Mouse (Mus musculus): Measurements from ENCODE around the gene Cmtm5. TPM values are rescaled to one million over a fixed set of nuclear protein-coding genes. Genes with fewer than 3 reads are reported as not detected.

Gene Cmtm5
- total and polyA plus RNA-seq, 3 experiments, result not detected

GRCm38 (mm10) chr14:54960769-54961168, 24.7 kb downstream of the Cmtm5 start (continued):
- TF ChIP-seq CHD2 (IDR thresholded peaks at IDR 0.05; ENCODE audit: low read length) (peak; percentile 56; the same call in 1 of the 2 replicates), ELF1 (IDR thresholded peaks at IDR 0.05; ENCODE audit: low read depth, low read length) (no peak), JUND (conservative IDR thresholded peaks at IDR 0.05; ENCODE audit: low read depth, low read length) (no peak), MAX (IDR thresholded peaks at IDR 0.05; ENCODE audit: low read length) (peak; percentile 55; the same call in 1 of the 2 replicates), USF2 (conservative IDR thresholded peaks at IDR 0.05; ENCODE audit: low read depth, low read length) (no peak), SMC3 (IDR thresholded peaks at IDR 0.05; ENCODE audit: low read depth, low read length) (no peak; the same call in 1 of the 2 replicates), PAX5 (IDR thresholded peaks at IDR 0.05; ENCODE audit: low read length) (no peak), MXI1 (IDR thresholded peaks at IDR 0.05; ENCODE audit: low read depth, low read length) (no peak), ZC3H11A (IDR thresholded peaks at IDR 0.05; ENCODE audit: low read depth, low read length) (no peak), E2F4 (IDR thresholded peaks at IDR 0.05; ENCODE audit: insufficient replicate concordance, low read depth, low read length) (no peak), POLR2AphosphoS2 (IDR thresholded peaks at IDR 0.05; ENCODE audit: low read depth, low read length) (no peak)

GRCm38 (mm10) chr14:54961487-54961886, 25.4 kb downstream of the Cmtm5 start:
- Histone ChIP-seq H3K9me3 (replicated peaks; ENCODE audit: low read length) (peaks cover 2% of the 10 kb centered on the region), H3K36me3 (replicated peaks in 1 of 2; ENCODE audit: control insufficient read depth in 1 of 2, insufficient read depth in 1 of 2, low read length in 1 of 2) (no peaks in the 10 kb centered on the region), H3K27ac (ENCODE audit: insufficient read depth, low read depth) (no peak overlapping the region), H3K9ac (ENCODE audit: insufficient read depth, low read depth) (no peak overlapping the region), H3K4me3 (replicated peaks in 1 of 3; ENCODE audit: low read depth in 2 of 3, low read length in 2 of 3, poor library complexity in 1 of 3) (no peak overlapping the region), H3K4me1 (ENCODE audit: control insufficient read depth in 1 of 2, insufficient read depth in 2 of 2) (peaks cover 9 to 25% of the 10 kb centered on the region in 2 experiments), H3K4me2 (ENCODE audit: insufficient read depth, low read depth, poor library complexity, severe bottlenecking) (no peak overlapping the region), H3K27me3 (replicated peaks) (peaks cover 47% of the 10 kb centered on the region), H3K79me2 (replicated peaks; ENCODE audit: control insufficient read depth, extremely low read depth, insufficient read depth, poor library complexity, severe bottlenecking) (no peaks in the 10 kb centered on the region)
- DNase-seq (ENCODE audit: extremely low read depth), result no peak
- in situ Hi-C loops (cut with MboI; ENCODE audit: low pct_ligation_motif_present, low pct_unique_long_range_greater_than_20kb, low sequenced_read_pairs), result loop anchor here (5.0 kb wide), 1 partner anchor 36 kb away; no protein-coding TSS in a partner anchor
- dilution Hi-C loops (cut with MboI; ENCODE audit: extremely low pct_ligation_motif_present, extremely low pct_unique_long_range_greater_than_20kb, low sequenced_read_pairs), result no loop called here
- TF ChIP-seq ELF1 (IDR thresholded peaks at IDR 0.05; ENCODE audit: low read depth, low read length) (no peak), JUND (conservative IDR thresholded peaks at IDR 0.05; ENCODE audit: low read depth, low read length) (no peak), USF2 (conservative IDR thresholded peaks at IDR 0.05; ENCODE audit: low read depth, low read length) (no peak), CHD2 (IDR thresholded peaks at IDR 0.05; ENCODE audit: low read length) (no peak), SMC3 (IDR thresholded peaks at IDR 0.05; ENCODE audit: low read depth, low read length) (no peak), TCF12 (IDR thresholded peaks at IDR 0.05; ENCODE audit: low read depth, low read length) (no peak), CHD1 (IDR thresholded peaks at IDR 0.05; ENCODE audit: low read depth, low read length) (no peak), ZMIZ1 (IDR thresholded peaks at IDR 0.05; ENCODE audit: low read depth, low read length) (no peak), NELFE (IDR thresholded peaks at IDR 0.05; ENCODE audit: low read depth, low read length) (no peak), NRF1 (IDR thresholded peaks at IDR 0.05; ENCODE audit: low read depth, low read length) (no peak), EP300 (IDR thresholded peaks at IDR 0.05; ENCODE audit: low read length) (no peak), E2F4 (IDR thresholded peaks at IDR 0.05; ENCODE audit: insufficient replicate concordance, low read depth, low read length) (no peak), MAZ (IDR thresholded peaks at IDR 0.05; ENCODE audit: low read depth, low read length) (no peak), KAT2A (IDR thresholded peaks at IDR 0.05; ENCODE audit: insufficient replicate concordance, low read length) (no peak), GABPA (IDR thresholded peaks at IDR 0.05; ENCODE audit: insufficient replicate concordance, low read depth, low read length) (no peak), RAD21 (IDR thresholded peaks at IDR 0.05; ENCODE audit: low read depth, low read length) (no peak), POLR2AphosphoS2 (IDR thresholded peaks at IDR 0.05; ENCODE audit: low read depth, low read length) (no peak), ZKSCAN1 (IDR thresholded peaks at IDR 0.05; ENCODE audit: borderline replicate concordance, low read depth, low read length) (no peak), MYC (IDR thresholded peaks at IDR 0.05; ENCODE audit: low read depth, low read length) (no peak), RCOR1 (conservative IDR thresholded peaks at IDR 0.05; ENCODE audit: low read depth, low read length) (no peak)
